Mouse (Mus musculus): ENCODE results near the gene Bcl9.

Bcl9 gene

DNA sequence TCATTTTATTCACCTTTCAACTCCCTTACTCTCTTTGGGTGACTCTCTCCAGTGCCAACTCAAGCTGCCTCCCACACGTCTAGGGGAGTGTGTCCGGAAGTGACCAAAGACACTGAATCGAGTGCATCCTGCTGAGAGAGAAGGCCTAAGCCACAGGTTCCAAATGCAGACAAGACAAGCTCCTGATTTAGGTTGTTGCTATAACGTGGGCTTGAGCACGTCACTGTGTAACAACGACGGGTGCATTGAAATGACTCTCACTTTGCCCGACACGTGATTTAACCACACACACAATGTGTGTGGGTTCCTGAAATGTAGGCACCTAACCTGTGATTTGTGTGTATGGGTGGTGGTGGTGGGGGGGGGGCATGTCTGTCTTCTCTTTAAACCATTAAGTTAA lies 3.4 kb downstream of the Bcl9 start:
- DNase-seq, result no peak

DNA sequence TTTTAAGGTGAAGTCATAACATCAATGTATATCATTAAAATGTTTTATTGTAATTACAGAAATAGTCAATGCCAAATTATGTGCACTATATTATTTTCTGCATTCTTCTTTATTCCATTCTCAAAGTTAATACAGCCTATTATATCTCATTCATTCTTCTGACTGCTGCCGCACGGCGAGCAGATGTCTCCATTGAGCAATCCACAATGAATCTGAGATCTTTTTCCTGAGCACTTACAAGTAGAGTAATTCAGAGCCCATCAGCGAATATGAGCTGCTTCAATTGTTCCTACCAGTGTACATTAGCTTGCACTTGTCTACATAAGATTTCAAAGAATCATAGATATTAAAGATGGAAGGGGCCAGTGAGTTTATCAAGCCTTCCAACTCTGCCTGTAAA lies 12.8 kb downstream of the Bcl9 start:
- DNase-seq, result no peak

DNA sequence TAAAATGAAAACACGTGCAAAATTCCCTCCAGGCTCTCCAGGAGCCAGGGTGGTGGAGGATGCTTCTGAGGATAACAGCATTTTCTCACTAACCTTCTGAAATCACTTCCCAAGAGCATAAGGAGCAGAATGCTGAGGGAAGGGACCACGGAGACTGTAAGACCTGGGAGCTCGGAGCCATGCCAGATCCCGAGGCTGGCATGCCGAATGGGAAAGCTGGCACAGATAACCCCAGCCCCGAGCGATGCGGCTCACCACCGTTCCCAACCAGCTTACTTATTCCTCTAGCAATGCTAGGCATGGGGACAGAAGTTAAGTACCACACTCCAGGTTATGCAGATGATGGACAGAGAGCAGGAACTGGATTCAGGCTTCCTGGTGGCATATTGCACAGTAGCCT lies 13.7 kb downstream of the Bcl9 start:
- no peak for DNase-seq

DNA sequence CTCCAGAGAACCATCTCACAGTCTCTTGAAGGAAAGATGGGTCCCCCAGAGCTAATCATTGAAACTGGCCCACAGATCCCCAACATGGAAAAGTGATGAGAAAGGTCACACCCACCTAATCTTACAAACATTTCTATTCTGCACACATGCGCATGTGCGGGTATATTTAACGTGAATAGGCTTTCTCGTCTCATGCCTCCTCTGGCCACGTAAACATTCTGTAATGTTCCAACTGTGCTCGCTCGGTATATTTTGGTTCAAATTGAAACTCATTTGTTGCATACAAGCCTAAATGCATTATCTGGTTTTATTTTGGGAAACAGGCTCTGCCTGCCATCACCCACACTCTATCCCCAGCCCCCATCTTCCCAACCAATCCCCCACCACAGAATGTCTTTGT lies 16.3 kb downstream of the Bcl9 start:
- DNase-seq, result no peak

DNA sequence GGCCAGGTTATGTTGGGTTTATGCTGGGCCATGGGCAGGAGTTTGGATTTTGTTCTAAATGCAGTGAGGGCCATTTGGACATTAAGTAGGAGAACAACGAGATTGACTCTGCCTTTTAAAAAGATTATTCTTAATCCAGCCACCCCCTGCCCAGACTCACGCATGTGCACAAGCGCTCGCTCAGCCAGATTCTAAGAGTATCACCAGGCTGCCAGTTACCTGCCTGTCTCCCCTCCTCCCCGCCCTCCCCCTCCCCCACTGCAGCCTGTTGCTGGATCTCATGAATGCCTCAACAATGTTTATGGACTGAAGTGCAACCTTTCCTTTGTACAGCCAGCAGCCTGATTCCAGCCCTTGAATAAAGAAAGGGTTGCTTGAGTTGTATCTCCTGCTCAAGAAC lies 22.0 kb downstream of the Bcl9 start:
- peak; percentile 15 to 30 for DNase-seq

DNA sequence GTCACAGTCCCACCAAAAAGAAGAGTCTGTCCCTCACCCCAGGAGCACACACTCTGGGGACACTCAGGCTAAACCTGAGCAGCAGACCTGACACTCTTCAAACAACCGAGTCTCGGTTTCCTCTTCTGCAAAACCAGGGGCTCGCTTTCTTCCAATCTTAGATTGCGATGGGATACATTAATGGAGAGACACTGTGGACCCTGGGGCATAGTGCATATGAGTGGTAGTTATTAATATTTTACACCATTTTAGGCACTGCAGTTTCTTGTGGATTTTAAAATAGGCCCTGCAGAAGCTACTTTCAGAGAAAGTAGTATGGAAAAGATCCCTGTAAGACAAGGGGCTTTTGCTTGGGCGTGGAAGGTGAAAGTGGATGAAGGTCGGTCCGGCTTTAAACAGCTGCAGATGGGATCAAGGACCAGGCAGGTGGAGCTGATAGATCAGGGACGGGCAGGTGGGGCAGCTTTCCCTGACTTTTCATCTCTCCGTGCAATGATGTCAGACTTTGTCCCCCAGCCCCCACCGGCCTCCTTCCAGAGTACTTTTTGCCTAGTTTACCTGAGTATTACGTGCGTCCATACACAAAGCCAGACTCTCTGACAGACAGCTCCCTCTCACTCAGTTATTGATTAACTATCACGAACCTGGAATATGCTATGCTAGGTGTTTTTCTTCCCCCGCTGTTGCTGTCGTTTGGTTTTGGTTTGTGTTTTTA lies 23.0 kb downstream of the Bcl9 start:
- DNase-seq, result no peak

DNA sequence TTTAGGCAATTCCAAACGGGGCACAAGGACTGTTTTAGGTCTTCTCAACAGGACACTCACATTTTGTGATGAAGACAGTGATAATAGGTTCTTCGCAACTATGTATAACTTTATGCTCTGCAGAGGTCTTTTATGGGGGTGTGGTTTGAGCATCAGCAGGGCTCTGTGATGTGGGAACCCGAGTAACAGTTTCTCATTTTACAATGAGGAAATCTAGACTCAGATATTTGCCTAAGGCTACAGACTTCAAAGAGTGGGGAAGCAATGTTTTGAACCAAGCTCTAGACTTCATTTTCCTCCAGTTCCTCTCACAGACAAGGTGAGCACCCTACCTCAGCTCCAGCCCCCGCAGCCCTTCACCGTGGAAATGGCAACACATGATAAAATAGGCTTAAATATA lies 23.8 kb downstream of the Bcl9 start:
- DNase-seq, result no peak

DNA sequence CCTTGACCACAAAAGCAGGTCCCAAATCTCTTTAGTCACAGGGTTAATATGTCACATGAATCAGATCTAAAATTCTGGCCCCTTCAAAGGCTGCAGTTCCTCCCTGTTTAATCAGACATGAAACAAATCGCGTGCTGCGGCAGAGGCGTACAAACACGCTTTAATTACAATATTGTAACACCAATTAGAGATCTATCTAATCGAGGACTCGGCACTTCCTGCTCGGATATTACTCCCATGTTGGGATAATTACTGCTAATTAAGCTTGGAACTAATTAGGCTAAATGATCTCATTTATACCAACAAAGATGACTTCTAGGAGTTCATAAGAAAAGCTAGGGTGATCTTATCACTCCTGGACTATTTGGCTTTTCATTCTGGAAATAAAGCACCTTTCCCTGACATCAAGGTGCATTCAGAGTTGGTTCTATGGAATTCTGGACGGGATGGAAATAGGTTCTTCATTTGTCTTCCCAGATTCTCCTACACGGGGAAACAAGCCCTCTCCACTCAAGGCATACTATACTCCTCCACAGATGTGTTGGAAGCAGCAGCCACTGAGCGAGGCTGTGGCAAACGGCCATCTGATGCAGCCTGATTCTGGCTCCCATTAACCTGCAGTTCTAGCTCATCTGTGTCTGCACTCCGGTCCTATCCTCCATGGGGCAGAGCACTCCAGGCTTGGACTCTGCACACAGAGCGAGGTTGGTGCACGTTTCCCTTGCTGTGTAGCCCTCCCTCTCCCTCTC lies 31.9 kb downstream of the Bcl9 start:
- no peak for DNase-seq

DNA sequence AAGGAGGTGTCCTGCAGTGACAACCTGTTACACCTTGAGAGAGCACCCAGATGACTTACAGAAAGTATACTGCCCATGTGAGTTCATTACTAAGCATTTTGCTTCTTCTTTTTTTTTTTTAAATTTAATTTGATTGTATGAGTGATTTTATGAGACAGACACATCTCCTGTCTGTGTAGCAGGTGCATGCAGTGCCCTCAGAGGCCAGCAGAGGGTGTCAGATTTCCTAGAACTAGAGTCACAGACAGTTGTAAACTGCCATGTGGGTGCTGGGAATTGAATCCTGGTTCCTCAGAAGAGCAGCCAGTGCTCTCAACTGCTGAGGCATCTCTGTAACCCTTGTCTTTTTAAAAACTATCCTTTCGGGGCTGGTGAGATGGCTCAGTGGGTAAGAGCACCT lies 35.5 kb downstream of the Bcl9 start:
- DNase-seq, result no peak

DNA sequence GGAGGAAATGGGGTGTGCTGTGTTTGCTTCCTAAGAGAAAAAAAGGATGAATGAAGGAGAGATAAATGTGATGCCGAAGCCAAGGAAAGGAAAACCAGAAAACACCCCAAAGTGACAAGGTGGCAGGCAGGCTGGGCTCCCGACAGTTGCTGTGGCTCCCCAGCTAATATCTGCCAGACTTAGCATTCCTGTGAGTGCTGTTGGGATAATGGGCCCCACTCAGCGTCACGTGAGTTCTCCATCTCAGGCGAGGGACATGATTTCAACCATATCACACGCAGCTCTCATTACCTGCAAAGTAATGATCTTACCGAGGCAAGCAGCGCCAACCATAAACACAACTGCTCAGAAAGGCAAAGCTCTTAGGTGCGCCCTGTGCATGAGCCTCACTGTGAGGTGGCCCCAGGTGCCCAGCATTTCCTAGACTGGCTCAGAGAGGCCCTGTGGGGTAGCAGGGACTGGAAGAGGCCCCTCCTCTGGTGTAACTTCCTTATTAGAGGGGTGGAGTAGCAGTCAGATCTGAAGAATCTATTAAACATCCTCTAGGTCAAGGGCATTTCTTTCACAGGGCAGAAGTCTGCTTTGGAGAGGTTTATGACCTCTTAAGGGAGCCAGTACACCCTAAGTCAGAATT lies 41.9 kb downstream of the Bcl9 start:
- DNase-seq, result no peak

DNA sequence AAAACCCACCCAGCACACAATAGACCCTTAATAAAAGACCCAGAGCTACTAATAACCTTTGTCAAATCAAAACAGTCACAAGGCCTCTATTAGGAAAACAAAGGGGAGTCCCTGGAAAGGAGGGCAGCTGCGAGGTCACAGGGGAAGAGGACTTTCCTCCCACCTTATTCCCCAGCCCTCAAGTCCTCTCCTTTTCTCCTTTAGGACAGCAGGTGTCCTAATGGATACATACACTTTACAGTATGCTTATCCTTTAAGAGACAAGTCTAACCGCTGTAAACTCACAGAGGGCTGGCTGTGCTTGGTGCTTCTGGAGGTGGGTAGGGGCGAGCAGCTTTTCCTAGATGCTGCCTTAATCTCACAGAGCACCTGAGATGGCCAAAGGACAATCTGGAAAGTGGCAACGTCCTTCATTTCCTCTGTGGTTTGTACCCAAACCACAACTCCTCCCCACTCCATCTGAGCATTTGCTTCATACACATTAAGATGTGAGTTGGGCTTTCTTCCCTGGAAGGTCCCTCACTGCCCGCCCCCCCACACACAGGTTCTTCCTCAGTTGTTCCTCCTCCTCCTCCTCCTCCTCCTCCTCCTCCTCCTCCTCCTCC lies 42.8 kb downstream of the Bcl9 start:
- no peak for DNase-seq

DNA sequence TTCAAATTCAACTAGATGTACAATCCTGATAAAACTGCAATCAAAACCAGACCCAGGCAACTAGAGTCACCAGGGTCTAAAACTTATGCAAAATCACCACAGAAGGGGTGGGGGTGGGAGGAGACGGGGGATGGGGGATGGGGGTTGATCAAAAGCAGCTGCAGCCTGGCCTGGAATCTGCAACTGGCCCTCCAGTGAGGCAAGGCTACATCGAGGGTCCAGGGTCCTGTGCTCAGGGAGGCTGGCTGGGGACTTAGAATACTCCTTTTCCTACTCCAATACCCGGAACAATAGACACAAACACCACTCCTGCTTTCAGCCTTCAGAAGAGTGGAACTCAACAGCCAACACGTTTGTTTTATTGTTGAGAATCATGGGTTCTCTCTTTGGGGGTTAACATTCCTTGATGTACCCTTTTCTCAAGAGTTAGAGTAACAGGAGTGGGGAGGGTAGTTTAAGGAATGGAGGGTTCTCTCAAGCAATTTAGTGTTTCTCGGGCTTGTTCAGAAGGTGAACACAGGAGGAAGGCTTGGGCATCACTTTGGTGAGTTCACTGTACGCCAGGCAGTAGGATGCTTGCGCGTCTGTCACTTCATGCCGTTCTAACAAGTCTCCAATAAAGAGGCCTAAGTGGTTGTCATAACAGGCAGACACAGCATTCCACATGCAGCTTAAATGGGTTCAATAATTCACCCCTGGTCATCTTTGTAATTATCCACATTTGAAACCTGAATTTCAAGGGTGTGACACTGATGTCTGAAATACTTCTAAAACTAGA lies 43.7 kb downstream of the Bcl9 start:
- DNase-seq, result no peak

DNA sequence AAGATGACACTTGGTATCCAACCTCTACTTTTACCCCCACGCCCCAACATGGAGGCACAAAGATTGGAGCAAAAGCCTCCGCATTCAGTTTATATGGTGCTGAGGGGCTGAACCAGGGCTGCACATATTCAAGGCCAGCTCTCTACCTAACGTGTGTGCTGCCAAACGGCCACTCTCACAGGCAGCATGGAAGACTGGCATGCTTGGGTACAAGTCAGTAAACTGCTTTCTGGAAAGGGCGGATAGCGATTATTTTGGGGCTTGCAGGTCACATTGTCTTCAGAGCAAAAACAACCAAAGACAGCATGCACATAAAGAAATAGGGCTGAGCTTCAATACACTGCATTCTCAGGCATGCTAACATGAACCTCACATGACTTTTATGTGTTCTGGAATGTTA lies 44.8 kb downstream of the Bcl9 start:
- no peak for DNase-seq

DNA sequence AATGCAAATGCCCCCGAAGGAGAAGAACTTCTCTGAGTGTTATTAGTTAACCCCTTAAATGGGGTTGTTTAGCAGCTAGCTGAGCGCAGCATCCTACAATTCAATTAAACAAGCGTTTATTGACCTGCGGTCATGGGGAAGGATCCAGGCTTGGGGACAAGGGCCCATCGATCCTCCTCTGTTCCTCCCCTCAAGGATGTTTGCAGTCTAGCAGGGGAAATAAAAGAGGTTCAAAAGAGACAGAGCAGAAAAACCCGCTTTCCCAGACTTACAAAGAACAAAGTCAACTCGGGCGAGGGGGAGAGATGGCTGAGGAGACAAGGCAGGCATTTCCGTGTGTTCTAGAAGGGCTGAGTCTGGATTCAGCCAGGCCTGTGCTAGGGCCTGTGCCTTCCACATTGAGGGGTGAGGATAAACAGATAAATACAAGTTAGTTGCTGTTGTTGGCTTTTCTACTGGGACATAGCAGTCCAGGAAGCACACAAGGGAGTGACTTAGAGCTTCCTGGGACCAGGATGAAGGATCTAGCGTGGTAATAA lies 55.0 kb downstream of the Bcl9 start:
- DNase-seq, result no peak

DNA sequence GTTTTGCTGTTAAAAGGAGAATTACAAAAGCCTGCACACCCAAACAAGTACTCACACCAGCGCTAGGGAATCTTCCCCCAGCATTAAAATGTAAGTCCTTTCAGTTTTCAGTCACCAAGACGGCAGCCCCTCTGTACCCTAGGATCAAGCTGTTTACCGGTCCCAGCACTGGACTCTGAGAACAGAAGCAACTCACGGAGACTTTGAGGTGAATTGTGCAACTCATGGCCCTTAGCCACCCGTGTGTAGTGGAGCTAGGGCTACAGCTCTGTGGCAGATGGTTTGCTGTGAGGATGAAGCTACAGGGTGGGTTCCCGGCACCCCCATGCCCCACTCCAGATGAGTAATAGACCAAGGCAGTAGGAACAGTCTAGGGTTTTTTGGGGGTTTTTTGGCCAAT lies 55.9 kb downstream of the Bcl9 start:
- no peak for DNase-seq

DNA sequence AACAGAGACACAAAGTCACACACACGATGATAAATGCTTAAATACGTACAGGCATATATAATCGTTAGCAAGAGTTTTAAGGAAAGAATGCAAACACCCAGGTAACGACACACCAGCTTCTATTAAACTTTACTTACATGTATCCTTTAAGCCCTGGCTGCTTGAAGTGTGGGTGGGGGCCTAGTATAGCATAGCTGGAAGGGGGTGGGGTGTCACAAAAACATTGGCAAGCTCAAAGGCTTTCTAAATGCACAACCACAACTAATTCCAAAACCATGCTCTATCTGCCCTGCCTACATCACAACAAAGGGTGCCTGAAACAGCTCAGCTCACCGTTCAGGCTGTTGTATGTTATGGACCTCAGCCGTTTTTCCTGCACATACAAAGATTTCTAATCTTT lies 57.9 kb downstream of the Bcl9 start:
- no peak for DNase-seq

DNA sequence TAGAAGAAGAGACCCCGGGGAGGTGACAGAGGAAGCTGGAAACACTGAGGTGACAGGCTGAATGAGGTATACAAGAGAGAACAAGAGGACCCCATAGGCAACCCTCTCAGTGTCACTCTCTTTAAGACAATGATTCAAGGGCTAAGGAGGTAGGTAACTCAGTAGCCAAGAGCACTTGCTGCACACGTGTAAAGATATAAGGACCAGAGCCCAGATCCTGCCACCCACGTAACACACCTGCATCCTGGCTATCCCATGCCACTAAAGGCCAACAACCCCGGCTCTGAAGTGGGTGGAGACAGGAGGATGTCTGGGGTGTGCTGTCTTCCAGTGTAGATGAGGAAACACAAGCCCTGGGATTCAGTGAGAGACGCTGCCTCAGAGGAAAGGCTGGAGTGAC lies 58.4 kb downstream of the Bcl9 start:
- DNase-seq, result no peak

DNA sequence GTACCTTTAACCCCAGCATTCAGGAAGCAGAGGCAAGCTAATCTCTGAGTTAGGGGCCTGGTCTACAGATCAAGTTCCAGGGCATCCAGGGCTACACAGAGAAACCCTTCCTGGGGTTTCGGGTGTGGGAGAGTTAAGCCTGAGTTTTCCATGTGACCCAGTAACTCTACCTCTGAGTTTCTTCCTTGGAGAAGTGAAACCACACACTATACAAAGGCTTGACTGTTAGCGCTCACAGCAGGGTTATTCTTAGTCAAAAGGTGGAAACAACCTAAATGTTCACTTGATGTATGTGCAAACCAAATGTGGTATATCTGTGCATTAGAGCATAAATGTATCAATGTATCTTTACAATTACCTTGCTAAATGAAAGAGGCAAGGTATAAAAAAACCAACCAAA lies 59.2 kb downstream of the Bcl9 start:
- no peak for DNase-seq

DNA sequence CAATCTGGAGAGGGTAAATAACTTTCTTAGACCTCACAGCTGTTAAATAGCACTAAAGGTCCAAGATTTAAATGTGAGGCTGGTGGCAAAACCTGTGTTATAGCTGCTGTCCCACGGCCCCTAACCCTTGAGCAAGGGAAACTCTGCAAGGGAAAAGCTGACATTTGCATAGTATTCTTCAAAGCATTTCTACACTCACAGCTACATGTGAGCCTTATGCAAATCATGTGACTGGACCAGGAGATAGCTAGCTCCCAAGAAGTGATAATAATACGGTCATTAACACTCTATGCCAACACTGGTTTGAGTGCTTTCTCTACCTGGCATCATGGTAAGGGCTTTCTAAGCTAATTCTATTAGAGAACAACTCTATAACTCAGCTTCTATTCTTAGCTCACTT lies 60.3 kb downstream of the Bcl9 start:
- DNase-seq, result no peak

DNA sequence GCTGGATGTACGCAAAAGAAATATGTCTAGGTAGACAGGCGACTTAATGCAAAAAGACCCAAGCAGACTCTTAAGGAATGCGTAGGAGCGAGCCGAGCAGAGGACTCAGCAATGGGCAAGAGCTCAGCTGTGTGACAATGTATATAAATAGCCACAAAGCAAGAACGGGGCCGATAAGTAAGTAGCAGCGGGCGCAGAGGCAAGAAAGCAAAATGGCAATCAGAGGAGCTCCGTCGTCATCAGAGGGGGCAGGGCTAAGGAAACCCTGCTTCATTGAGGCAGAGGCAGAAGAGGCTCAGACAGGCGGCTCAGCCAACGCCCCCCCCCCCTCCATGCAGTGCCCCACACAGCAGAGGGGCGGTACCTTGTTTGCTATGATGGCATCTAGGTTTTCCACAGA lies 62.9 kb downstream of the Bcl9 start:
- DNase-seq, result no peak

DNA sequence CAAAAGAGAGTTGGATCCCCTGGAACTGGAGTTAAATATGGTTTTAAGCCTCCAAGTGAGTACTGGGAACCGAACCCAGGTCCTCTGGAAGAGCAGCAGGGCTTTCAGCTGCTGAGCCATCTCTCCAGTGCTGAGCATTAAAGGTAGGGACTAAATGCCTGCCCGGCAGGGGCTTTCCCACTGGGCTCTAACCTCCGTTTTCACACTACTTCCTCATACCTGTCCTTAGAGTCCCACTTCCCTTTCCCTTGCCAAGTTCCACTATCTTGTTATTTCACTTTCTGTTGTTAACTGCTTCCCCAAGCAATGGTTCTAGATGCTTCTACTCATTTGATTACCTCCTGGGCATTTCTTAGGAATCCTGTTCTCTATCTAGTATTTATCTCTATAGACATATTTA lies 65.4 kb downstream of the Bcl9 start:
- peak in 1 of 2 experiments; percentile 41 for DNase-seq

DNA sequence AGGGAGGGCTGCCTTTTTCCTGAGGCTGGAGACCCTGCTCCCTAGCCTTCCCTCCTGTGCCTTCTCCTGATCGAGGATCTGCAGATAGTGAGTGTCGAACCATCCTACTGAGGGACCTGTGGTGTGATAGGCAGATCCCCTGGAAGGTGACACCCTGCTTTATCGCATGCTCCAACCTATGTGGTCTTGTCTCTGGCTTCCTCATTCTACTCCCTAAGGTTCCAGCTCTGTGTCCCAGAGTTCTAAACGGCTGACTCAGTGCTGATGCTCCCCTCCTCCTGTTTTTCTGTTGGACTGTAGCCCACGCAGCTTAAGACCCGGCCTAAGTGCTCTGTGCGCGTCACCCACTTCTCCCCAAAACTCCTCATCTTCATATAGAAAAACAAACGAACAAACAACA lies 65.9 kb downstream of the Bcl9 start:
- no peak for DNase-seq
